Mouse (Mus musculus): ENCODE measurements around the gene Mctp1. TPM values are rescaled to one million over a fixed set of nuclear protein-coding genes. Genes with fewer than 3 reads are reported as not detected.
A peak's percentile ranks its signal among the peaks of the same experiment; 100 is the strongest.

Gene Mctp1
- polyA plus RNA-seq, 1 experiment from 2014 or later = 3.0 TPM

DNA sequence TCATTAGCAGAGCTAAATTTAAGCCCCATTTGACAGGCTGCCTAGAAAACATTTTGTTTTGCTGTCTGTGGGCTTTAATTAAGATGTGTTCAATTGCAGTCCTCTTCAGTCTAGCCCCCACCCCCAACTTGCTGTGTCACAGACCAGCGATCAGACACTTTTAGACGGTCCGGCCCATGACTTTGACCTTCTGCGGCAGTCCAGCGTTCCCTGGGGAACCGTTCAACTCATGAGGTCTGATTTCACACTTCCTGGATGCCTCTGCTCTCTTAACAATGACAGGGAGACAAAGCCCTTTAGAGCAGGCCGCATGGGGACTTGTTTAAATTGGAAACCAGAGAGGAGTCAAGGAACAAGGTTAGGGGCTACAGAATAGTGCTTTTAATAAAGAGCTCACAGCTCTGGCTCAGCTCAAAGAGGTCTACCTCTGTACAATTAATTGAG is 426.2 kb downstream of the Mctp1 start:
- WGBS = 5% methylated on average over 7 of the region's 7 CpGs
- Histone ChIP-seq H3K4me1 (peaks cover 39% of the 10 kb centered on the region), H3K4me3 (peak overlapping the region; percentile 16; the same call in 1 of the 2 replicates), H3K9me3 (no peaks in the 10 kb centered on the region), H3K27ac (peak overlapping the region; percentile 74), H3K27me3 (ENCODE audit: poor library complexity, severe bottlenecking) (peaks cover 47% of the 10 kb centered on the region), H3K36me3 (replicated peaks) (no peaks in the 10 kb centered on the region)
- peak; percentile 78 for DNase-seq (ENCODE audit: extremely low spot score, low spot score)

DNA sequence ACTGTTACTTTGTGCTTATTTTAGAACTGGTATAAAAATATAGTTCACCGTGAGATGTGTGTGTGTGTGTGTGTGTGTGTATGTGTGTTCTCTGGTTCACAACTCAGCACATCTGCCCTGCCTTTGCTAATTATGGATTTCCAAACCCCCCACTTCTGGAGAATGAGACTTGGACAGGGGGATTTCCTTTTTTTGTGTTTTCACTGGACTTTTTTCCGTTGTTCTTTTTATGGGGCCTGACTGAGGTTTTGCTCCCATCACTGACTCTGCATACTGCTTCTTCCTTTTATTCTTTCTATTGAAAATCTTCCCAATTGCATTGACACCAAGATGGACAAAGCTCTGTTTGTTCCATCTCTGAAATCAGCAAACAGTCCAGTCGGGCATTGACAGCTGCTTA is 438.7 kb downstream of the Mctp1 start:
- DNase-seq (ENCODE audit: extremely low spot score, low spot score) = no peak
- Histone ChIP-seq H3K36me3 (replicated peaks) (no peaks in the 10 kb centered on the region), H3K4me3 (no peak overlapping the region), H3K9me3 (no peaks in the 10 kb centered on the region), H3K27ac (no peak overlapping the region), H3K4me1 (peaks cover 41% of the 10 kb centered on the region), H3K27me3 (ENCODE audit: poor library complexity, severe bottlenecking) (peaks cover 18% of the 10 kb centered on the region; the same call in 1 of the 2 replicates)
- 58% methylated on average over 3 of the region's 3 CpGs for WGBS

DNA sequence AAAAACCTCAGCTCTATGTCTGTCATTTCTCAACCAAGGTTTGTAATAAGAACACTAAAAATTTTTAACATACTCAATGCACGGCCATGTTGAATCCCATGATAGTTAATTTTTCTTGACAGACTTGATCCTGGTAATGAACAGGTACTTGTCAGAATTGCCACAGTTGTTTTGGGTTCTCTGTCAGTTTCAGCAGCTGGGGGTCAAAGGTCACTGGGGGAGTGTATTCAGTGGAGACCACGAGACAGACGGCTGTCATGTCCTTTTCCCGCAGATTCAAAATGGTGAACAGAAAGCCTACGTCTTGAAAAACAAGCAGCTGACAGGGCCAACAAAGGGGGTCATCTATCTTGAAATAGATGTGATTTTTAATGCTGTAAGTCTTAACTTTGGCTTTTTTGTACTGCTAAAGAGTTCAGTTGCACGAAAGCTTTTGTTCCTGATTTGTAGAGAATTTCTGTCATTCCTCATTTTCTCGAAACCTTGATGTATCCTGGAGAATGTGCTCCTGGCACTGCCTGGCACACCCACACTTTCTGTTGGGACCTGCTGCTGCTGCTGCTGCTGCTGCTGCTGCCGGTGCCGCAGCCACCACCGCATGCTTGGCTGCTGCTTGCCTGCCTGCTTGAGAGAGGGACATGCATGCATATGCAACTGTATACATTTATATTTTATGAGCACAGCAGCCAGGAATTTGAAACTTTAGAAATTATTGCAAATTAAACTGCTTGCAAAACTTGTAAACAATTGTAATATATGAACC is 440.8 kb downstream of the Mctp1 start:
- Histone ChIP-seq H3K4me3 (no peak overlapping the region), H3K36me3 (replicated peaks) (no peaks in the 10 kb centered on the region), H3K4me1 (peaks cover 43% of the 10 kb centered on the region), H3K27me3 (ENCODE audit: poor library complexity, severe bottlenecking) (peaks cover 13% of the 10 kb centered on the region; the same call in 1 of the 2 replicates), H3K9me3 (no peaks in the 10 kb centered on the region), H3K27ac (peak overlapping the region; percentile 54)
- DNase-seq (ENCODE audit: extremely low spot score, low spot score) = no peak
- WGBS = 45% methylated on average over 10 of the region's 10 CpGs

DNA sequence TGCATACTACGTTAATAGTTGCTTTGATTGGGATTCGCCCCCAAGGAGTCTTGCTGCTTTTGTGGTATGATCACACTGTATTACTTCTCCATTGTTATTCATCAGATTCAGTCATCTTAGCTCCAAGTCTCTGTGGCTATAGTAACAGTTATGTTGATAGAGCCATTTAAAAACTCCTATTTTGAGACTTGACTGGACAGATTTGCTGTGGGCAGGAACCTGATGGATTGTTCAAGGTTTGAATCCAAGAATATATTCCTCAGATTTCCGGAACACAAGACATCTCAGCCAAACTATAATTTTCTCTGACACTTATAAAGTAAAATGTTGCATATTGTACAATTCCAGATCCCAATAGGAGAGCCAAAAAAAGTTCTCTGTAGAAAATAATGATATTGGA is 443.4 kb downstream of the Mctp1 start:
- 86% methylated on average over 3 of the region's 3 CpGs for WGBS
- no peak overlapping the region for H3K27ac ChIP-seq
- no peak for DNase-seq (ENCODE audit: extremely low spot score, low spot score)
- no peaks in the 10 kb centered on the region for H3K27me3 ChIP-seq (ENCODE audit: poor library complexity, severe bottlenecking)
- H3K4me3 ChIP-seq = no peak overlapping the region
- no peaks in the 10 kb centered on the region for H3K36me3 ChIP-seq (replicated peaks)
- H3K4me1 ChIP-seq = peaks cover 38% of the 10 kb centered on the region
- H3K9me3 ChIP-seq = no peaks in the 10 kb centered on the region

DNA sequence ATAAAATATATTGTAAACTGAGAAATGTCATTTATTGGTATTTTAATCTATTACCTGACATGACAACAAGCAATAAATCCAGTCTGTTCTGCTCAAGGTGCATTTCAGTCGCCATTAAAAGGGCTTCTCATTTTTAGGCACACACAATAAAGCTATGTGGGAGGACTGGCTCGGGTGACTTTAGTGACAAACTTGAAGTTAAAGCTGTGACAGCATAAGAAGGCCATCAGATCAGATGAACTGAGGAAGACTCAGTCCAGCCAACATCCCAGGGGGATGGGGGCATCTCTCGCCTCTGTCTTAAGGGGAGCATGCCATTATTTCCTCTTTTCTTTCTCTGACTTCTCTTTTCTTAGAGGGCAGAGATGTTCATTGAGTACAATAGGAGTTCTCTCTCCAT is 453.7 kb downstream of the Mctp1 start:
- WGBS = 78% methylated on average over 3 of the region's 3 CpGs
- peaks cover 3% of the 10 kb centered on the region; the same call in 1 of the 2 replicates for H3K4me1 ChIP-seq
- H3K36me3 ChIP-seq (replicated peaks) = no peaks in the 10 kb centered on the region
- H3K27me3 ChIP-seq (ENCODE audit: poor library complexity, severe bottlenecking) = no peaks in the 10 kb centered on the region
- H3K27ac ChIP-seq = no peak overlapping the region
- no peak for DNase-seq (ENCODE audit: extremely low spot score, low spot score)
- no peak overlapping the region for H3K4me3 ChIP-seq
- no peaks in the 10 kb centered on the region for H3K9me3 ChIP-seq

DNA sequence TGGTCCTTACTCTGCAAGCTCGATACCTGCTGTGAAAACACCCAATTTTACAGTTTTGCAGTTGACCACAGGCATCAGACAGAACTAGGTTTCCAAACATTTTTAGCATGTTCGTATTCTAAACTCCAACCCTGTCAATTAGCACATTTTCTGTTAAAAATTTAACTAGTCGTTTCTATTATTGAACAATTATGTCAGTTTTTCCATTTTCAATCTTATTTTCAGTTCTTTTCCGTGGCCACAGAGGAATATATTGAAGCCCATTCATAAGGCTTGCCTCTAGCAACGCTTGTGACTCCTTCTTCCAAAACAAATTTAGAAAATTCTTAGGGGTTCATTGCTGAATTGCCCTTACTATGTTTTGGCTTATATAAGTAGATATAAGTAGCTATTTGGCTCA is 456.4 kb downstream of the Mctp1 start:
- H3K4me3 ChIP-seq = no peak overlapping the region
- DNase-seq (ENCODE audit: extremely low spot score, low spot score) = no peak
- 78% methylated on average over 5 of the region's 5 CpGs for WGBS
- H3K36me3 ChIP-seq (replicated peaks) = no peaks in the 10 kb centered on the region
- no peak overlapping the region for H3K27ac ChIP-seq
- H3K27me3 ChIP-seq (ENCODE audit: poor library complexity, severe bottlenecking) = no peaks in the 10 kb centered on the region
- H3K4me1 ChIP-seq = peaks cover 6% of the 10 kb centered on the region; the same call in 1 of the 2 replicates
- H3K9me3 ChIP-seq = no peaks in the 10 kb centered on the region

DNA sequence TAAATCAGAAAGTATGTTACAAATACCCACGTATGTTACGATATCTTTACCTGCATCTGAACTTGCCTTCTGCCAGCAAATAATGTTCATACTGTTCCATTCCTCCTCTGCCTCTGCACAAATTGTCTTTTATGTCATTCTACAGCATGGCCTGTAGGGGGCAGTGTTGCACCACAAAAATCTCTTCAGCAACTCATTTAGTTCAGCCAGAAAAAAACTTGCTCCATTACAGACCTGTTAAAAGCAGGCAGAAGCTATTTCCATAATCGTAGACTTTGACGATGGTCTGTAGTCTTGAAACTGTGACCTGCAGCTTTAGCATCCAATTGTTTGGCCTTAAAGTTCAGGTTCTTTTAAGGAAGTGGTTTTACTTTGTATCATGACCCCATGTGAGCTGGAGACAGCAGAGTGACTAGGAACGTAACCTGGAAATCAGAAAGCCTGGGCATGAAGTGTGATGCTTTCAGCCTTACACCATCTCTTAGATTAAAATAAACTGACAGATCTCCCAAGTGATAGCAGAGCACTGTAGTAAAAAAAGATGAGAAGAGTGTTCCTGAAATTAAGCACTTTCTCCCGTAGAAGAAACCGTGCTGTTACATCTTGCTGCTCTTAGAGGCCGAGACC is 460.4 kb downstream of the Mctp1 start:
- DNase-seq (ENCODE audit: extremely low spot score, low spot score) = peak; percentile 75
- no peaks in the 10 kb centered on the region for H3K36me3 ChIP-seq (replicated peaks)
- no peak overlapping the region for H3K27ac ChIP-seq
- peaks cover 14% of the 10 kb centered on the region for H3K4me1 ChIP-seq
- no peaks in the 10 kb centered on the region for H3K27me3 ChIP-seq (ENCODE audit: poor library complexity, severe bottlenecking)
- no peaks in the 10 kb centered on the region for H3K9me3 ChIP-seq
- WGBS = 59% methylated on average over 8 of the region's 8 CpGs
- H3K4me3 ChIP-seq = no peak overlapping the region

DNA sequence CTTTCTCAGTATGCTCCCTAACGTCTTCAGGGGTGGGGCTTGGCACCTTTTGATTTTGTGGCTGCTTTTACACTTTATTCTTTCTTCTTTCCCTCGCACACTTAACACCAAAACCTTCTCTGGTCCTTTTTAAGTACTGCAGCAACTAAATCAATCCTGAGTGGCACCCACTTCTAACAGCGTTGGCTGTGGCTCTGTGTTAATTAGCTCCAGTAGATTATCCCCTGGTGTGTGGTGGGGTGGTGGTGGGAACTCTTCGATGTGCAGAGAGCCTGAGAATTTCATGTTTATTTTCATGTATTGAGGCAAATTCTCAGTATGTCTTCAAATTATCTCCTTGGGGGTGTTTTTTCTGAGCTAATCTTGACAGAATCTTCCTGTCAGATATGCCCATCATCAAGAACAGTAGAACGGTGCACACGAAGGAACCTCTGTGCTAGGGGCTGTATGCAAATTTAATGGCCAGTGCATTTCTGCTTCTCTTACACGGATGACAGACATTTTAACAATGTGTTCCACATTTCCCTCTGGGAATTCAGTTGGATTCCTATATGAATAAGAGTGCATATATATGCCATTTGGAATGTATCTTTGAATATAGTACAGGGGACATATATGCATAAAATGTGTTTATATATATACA is 466.2 kb downstream of the Mctp1 start:
- 55% methylated on average over 7 of the region's 7 CpGs for WGBS
- no peaks in the 10 kb centered on the region for H3K36me3 ChIP-seq (replicated peaks)
- DNase-seq (ENCODE audit: extremely low spot score, low spot score) = no peak
- H3K4me1 ChIP-seq = peaks cover 43% of the 10 kb centered on the region
- no peaks in the 10 kb centered on the region for H3K9me3 ChIP-seq
- peak overlapping the region; percentile 49 for H3K27ac ChIP-seq
- no peaks in the 10 kb centered on the region for H3K27me3 ChIP-seq (ENCODE audit: poor library complexity, severe bottlenecking)
- no peak overlapping the region for H3K4me3 ChIP-seq

DNA sequence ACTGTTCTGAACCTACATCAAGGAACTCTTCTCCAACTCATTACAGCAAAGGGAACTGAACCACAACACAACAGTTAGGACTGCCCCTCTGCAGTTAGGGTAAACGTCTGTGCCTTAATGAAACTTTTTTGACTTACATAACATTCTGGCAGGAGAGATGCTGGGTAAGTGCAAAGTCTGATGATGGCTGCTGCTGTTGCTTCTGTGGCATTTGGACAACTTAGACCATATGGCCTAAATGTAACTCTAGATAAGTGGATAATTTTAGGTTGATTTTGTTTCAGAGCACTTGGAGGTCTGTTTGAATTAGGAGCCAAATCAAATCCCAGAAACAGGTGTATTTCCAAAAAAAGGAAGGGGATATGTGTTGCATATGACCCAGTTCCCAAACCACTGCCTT is 470.0 kb downstream of the Mctp1 start:
- H3K9me3 ChIP-seq = no peaks in the 10 kb centered on the region
- peaks cover 44% of the 10 kb centered on the region for H3K4me1 ChIP-seq
- WGBS = 77% methylated on average over 1 of the region's 1 CpGs
- H3K27me3 ChIP-seq (ENCODE audit: poor library complexity, severe bottlenecking) = no peaks in the 10 kb centered on the region
- H3K36me3 ChIP-seq (replicated peaks) = no peaks in the 10 kb centered on the region
- no peak overlapping the region for H3K27ac ChIP-seq
- no peak overlapping the region for H3K4me3 ChIP-seq
- DNase-seq (ENCODE audit: extremely low spot score, low spot score) = no peak

DNA sequence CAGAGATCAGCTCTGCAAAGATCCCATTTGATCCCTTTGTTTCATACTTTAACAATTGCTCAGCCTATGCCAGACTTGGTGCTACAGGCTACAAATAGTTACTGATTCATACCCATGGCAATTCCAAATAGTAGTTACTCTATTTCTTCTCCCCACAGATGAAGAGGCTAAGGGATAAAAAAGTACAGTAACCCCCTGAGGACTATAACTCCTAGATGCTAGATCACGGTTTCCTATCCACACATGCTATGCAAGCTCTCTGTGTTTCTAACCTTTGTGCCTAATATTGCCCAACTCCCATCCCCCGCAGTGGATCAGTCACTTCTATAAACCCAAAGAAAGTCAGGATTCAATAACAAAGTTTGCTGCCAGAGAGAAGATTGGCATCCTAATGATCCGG is 470.7 kb downstream of the Mctp1 start:
- no peaks in the 10 kb centered on the region for H3K9me3 ChIP-seq
- H3K4me3 ChIP-seq = no peak overlapping the region
- H3K27ac ChIP-seq = no peak overlapping the region
- H3K36me3 ChIP-seq (replicated peaks) = no peaks in the 10 kb centered on the region
- H3K4me1 ChIP-seq = peaks cover 42% of the 10 kb centered on the region
- no peak for DNase-seq (ENCODE audit: extremely low spot score, low spot score)
- 80% methylated on average over 3 of the region's 3 CpGs for WGBS
- H3K27me3 ChIP-seq (ENCODE audit: poor library complexity, severe bottlenecking) = no peaks in the 10 kb centered on the region

DNA sequence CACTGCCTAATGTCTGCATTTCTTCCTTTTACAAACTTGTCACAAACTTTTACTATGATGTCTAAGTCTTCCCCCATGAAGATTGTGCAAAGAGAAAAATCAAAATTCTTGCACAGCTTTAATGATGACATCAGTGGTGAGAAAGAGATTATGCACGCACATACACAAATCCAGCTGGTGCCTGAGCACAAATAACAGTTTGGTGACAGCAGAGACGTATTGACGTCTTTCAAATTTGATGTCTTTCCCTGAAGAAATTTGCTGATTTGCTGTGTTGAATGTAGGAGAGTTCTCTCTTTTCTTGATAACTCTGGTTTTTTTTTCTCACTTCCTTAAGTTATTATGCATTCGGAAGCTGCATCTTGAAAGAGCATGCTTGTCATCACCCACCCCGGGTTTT is 472.7 kb downstream of the Mctp1 start:
- no peak for DNase-seq (ENCODE audit: extremely low spot score, low spot score)
- Histone ChIP-seq H3K4me3 (no peak overlapping the region), H3K9me3 (no peaks in the 10 kb centered on the region), H3K4me1 (peaks cover 24% of the 10 kb centered on the region), H3K36me3 (replicated peaks) (no peaks in the 10 kb centered on the region), H3K27ac (no peak overlapping the region), H3K27me3 (ENCODE audit: poor library complexity, severe bottlenecking) (no peaks in the 10 kb centered on the region)
- 86% methylated on average over 5 of the region's 5 CpGs for WGBS

DNA sequence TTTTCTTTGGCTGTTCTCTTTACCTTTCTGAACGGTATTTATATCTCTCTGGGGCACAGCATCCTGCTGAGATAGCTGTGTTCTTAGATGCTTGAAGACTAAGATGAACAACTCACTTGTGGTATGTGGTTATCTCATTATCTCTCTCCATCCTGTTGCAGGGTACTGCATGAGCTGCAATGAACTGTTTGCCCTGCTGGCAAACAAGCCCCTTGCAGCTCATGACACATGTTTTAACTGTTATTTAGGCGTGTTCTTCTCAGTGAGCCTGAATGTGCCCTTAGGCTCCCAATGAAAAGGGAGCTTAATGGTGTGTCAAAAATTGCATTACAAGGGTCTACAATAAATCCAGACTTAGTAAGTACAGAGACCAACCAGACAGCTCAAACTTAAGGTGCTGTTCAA is 473.7 kb downstream of the Mctp1 start:
- Histone ChIP-seq H3K9me3 (no peaks in the 10 kb centered on the region), H3K27ac (no peak overlapping the region), H3K4me1 (peaks cover 21% of the 10 kb centered on the region), H3K4me3 (no peak overlapping the region), H3K36me3 (replicated peaks) (no peaks in the 10 kb centered on the region), H3K27me3 (ENCODE audit: poor library complexity, severe bottlenecking) (no peaks in the 10 kb centered on the region)
- no peak for DNase-seq (ENCODE audit: extremely low spot score, low spot score)
- 56% methylated on average over 2 of the region's 2 CpGs for WGBS

DNA sequence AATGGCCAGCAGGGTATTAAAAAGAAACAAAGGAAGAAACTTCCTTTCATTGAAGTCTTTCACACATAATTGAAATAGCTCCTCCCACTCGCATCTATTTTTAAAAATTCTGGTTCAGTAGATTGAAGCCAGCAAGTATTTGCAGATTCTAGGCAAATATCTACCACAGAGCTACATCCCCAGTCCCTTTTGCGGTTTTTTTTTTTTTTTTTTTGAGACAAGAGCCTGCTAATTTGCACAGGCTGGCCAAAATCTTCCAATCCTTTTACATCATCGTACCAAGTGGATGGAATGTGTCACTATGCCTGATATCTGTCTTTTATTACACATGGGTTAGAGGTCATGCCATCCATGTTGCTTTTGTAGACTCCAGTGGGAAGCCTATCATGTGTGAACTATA is 486.0 kb downstream of the Mctp1 start:
- DNase-seq (ENCODE audit: extremely low spot score, low spot score) = no peak
- Histone ChIP-seq H3K9me3 (no peaks in the 10 kb centered on the region), H3K36me3 (replicated peaks) (no peaks in the 10 kb centered on the region), H3K27ac (no peak overlapping the region), H3K27me3 (ENCODE audit: poor library complexity, severe bottlenecking) (no peaks in the 10 kb centered on the region), H3K4me3 (no peak overlapping the region), H3K4me1 (peaks cover 7% of the 10 kb centered on the region)
- 76% methylated on average over 3 of the region's 3 CpGs for WGBS
